Mouse (Mus musculus): ENCODE measurements around the gene Ccdc141.

DNA sequence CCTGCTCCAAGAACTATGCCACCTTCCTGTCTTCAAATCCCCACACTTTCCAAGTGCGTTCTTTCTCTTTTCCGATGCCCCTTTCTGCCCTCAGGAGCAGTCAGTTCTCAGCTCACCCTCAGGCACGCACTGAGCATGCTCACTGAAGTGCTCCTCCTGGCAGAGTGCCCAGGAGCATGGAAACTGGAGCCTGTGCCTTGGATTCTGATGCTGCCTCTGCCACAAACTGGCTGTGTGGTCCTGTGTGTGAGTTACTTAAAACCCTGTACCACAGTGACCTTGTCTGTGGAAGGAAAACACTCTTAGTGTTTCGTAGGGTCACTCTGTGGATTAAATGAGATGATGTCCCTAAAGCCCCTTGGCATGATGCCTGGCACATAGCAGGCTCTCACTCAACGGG, 96.5 kb downstream of the Ccdc141 start:
- TF ChIP-seq EP300 (IDR thresholded peaks at IDR 0.05): no peak
- no peak for TF ChIP-seq CTCF (IDR thresholded peaks at IDR 0.05)
